Mouse (Mus musculus) embryonic facial prominence, embryonic 14.5 days (tissue): ENCODE measurements around the gene B3gnt8. TPM values are rescaled to one million over a fixed set of nuclear protein-coding genes. Genes with fewer than 3 reads are reported as not detected.

Experiments
- ATAC-seq: fragments of 200-750 bp; cut with Nextera tagmentation; 2 replicates; pipeline ENCODE4 v1.8.0; 2017; ENCODE audit warnings: low read depth, moderate number of reproducible peaks, moderate TSS enrichment
- DNase-seq: peaks from one replicate; pipeline ENCODE4 v3.0.0-alpha.2; 2015; ENCODE audit warnings: low spot score
- H3K27ac ChIP-seq: fragments of 300-500 bp; sonication (generic); replicated peaks from 2 replicates; pipeline ENCODE4 v1.5.1; 2014; ENCODE audit warnings: low read depth, mild to moderate bottlenecking, low read length, moderate library complexity
- H3K27me3 ChIP-seq: fragments of 300-500 bp; sonication (generic); replicated peaks from 2 replicates; pipeline ENCODE4 v1.6.1; 2014; ENCODE audit warnings: low read length; ENCODE audit not compliant: control insufficient read depth, insufficient read depth
- H3K36me3 ChIP-seq: fragments of 300-500 bp; sonication (generic); 2 replicates; pipeline ENCODE4 v1.6.1; 2014; ENCODE audit warnings: low read length, mixed read lengths; ENCODE audit not compliant: control insufficient read depth, insufficient read depth
- H3K4me1 ChIP-seq: fragments of 300-500 bp; sonication (generic); 2 replicates; pipeline ENCODE4 v1.6.1; 2014; ENCODE audit warnings: antibody characterized with exemption, low read length; ENCODE audit not compliant: control insufficient read depth, insufficient read depth
- H3K4me2 ChIP-seq: fragments of 300-500 bp; sonication (generic); 2 replicates; pipeline ENCODE4 v1.6.1; 2014; ENCODE audit warnings: low read depth, mild to moderate bottlenecking, low read length, moderate library complexity, mixed read lengths
- H3K4me3 ChIP-seq: fragments of 300-500 bp; sonication (generic); 2 replicates; pipeline ENCODE4 v1.5.1; 2014; ENCODE audit warnings: low read depth, mild to moderate bottlenecking, low read length
- H3K9ac ChIP-seq: fragments of 300-500 bp; sonication (generic); 2 replicates; pipeline ENCODE4 v1.6.1; 2014; ENCODE audit warnings: low read depth, mild to moderate bottlenecking, low read length, moderate library complexity, mixed read lengths
- H3K9me3 ChIP-seq: fragments of 300-500 bp; sonication (generic); 2 replicates; pipeline ENCODE4 v1.6.1; 2016; ENCODE audit warnings: low read length; ENCODE audit not compliant: control insufficient read depth
- WGBS: fragments of 180-500 bp; shearing (Covaris S2); extraction: QIAGEN DNeasy Blood & Tissue Kit; methylation state at CpG from one replicate; pipeline ENCODE4 v1.1.7; 2014; 5-methylcytosine and 5-hydroxymethylcytosine counted together
- polyA plus RNA-seq: library from polyadenylated mRNA; unstranded; fragments of >200 nt; fragmentation: Nextera tagmentation; extraction: Ambion mirVana; gene quantifications from 2 replicates; pipeline ENCODE4 v1.2.1, GENCODE M21; 2014

Gene B3gnt8
- polyA plus RNA-seq, 1 experiment from 2014 or later = 5.8 TPM

DNA sequence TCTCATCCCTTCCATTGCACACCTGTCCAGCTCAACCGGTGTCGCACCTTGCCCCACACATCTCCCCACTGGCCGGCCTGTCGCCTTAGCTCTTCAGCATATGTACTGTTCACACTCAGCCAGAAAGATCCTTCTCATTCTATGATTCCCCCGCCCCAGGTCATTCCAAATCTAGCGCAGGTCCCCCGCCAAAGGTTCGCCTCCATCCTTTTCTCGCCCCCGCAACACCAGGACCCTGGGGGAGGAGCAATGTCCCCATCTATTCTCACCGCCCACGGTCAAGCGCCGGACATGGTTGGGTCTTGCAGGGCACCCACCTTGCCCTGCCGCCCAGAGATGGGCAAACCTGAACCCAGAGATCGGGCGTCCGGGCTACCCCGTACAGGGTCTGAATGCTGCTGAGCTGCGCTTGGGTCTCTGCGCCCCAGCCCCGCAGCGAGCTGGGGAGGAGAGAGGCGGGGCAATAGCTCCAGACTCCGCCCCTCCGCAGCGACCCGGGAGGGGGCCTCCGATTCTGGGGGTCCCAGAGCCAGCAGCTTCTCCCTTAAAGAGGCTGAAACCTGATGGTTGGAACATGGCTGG, 48.4 kb downstream of the B3gnt8 start, which contains the start of gene Tmem91:
Tmem91 (minus strand) TSS at position 448 of the 582 bp plus-strand sequence.
- peaks cover 36% of the 10 kb centered on the region for H3K27me3 ChIP-seq

GRCm38 (mm10) chr7:25675405-25675804, 49.0 kb downstream of the B3gnt8 start:
- DNase-seq (no peak), ATAC-seq (no peak)
- H3K4me2 ChIP-seq = peak overlapping the region; percentile 49; the same call in 1 of the 2 replicates
- peaks cover 10% of the 10 kb centered on the region; the same call in 1 of the 2 replicates for H3K4me1 ChIP-seq
- no peaks in the 10 kb centered on the region for H3K9me3 ChIP-seq
- H3K27me3 ChIP-seq = peaks cover 36% of the 10 kb centered on the region
- no peaks in the 10 kb centered on the region for H3K36me3 ChIP-seq
- H3K27ac ChIP-seq = no peak overlapping the region
- H3K4me3 ChIP-seq = 0 out of 2 replicates have a peak overlapping the region, but pooled peaks have one; percentile 28
- no peak overlapping the region; the same call in 1 of the 2 replicates for H3K9ac ChIP-seq
- WGBS = 41% methylated on average over 6 of the region's 6 CpGs

More for the DNA sequence above, 48.4 kb downstream of the B3gnt8 start, which contains the start of gene Tmem91:
- peaks cover 4% of the 10 kb centered on the region; the same call in 1 of the 2 replicates for H3K4me1 ChIP-seq
- DNase-seq (no peak), ATAC-seq (peak; percentile 35; the same call in 1 of the 2 replicates)
- peak within 1 kb of the TSS; percentile 28 for H3K4me3 ChIP-seq
- H3K9me3 ChIP-seq = no peaks in the 10 kb centered on the region
- H3K27ac ChIP-seq = no peak within 1 kb of the TSS
- peak within 1 kb of the TSS; percentile 32 for H3K9ac ChIP-seq
- H3K36me3 ChIP-seq = no peaks in the 10 kb centered on the region
- WGBS = 2% methylated on average over 24 of the region's 29 CpGs
- H3K4me2 ChIP-seq = peak within 1 kb of the TSS; percentile 49

DNA sequence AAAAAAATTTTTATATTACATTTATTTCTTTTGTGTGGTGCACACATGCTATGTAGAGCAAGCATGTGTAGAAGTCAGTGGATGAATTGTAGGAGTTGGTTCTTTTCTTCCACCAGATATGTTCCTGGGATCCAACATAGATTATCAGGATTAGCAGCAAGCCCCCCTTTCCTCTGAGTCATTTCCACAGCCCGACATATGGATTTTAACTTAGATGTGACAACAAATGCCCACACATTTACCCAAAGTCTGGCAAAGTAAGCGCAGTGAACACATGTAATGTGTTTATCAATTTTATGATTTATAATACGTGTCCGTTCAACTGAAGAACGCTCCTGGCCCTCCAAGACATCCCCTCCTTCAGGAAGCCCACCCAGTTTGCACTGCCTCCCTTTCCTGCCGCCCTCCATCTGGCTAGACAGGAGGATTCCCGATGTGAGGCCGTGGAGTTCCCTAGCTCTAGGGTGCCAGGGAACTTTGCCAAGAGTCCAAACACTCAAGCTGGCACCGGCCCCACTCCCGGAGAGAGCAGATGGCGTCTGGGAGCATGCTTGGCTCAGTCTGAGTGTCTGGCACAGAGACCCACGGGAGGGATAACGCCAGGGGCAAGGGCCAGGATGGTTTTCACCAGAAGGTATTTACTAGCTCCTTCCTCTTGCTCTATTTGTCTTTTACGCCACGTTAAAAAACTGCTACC, 49.8 kb downstream of the B3gnt8 start:
- Histone ChIP-seq H3K4me1 (peaks cover 12% of the 10 kb centered on the region; the same call in 1 of the 2 replicates), H3K36me3 (no peaks in the 10 kb centered on the region), H3K4me3 (no peak overlapping the region), H3K27me3 (peaks cover 36% of the 10 kb centered on the region), H3K4me2 (0 out of 2 replicates have a peak overlapping the region, but pooled peaks have one; percentile 4), H3K9ac (no peak overlapping the region), H3K9me3 (no peaks in the 10 kb centered on the region), H3K27ac (no peak overlapping the region)
- peak; percentile 19; the same call in 1 of the 2 replicates for ATAC-seq
- WGBS = 53% methylated on average over 15 of the region's 15 CpGs
- DNase-seq = peak; percentile 79

- Histone ChIP-seq H3K36me3 (no peaks in the 10 kb centered on the region), H3K27ac (no peak overlapping the region), H3K4me2 (no peak overlapping the region), H3K4me3 (no peak overlapping the region), H3K27me3 (peaks cover 36% of the 10 kb centered on the region), H3K9me3 (no peaks in the 10 kb centered on the region), H3K4me1 (peaks cover 15% of the 10 kb centered on the region; the same call in 1 of the 2 replicates), H3K9ac (no peak overlapping the region)
- DNase-seq = no peak
- ATAC-seq = no peak
- WGBS = 91% methylated on average over 7 of the region's 7 CpGs
These were observed 50.6 kb downstream of the B3gnt8 start for GRCm38 (mm10) chr7:25677013-25677412.

DNA sequence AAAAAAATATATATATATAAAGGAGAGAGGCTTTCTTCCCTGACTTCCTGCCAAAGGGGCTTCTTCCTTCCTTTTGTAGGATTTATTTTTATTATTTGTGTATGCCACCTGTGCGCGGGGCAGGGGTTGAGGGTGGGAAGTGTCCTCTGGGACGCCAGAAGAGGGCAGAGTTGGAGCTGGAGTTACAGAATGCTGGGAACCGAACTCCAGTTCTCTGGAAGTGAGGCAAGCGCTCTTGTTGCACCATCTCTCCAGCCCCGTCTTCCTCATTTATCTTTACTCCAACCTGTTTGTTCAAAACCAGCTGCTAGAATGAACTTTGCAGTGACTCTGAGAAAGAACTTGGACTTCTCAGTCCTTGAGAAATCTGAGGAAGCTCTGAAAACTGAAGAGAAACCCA, 53.5 kb downstream of the B3gnt8 start:
- H3K27me3 ChIP-seq = peaks cover 16% of the 10 kb centered on the region
- no peak for ATAC-seq
- H3K27ac ChIP-seq = peak overlapping the region; percentile 92; the same call in 1 of the 2 replicates
- H3K4me2 ChIP-seq = peak overlapping the region; percentile 74
- H3K36me3 ChIP-seq = no peaks in the 10 kb centered on the region
- peaks cover 15% of the 10 kb centered on the region; the same call in 1 of the 2 replicates for H3K4me1 ChIP-seq
- peak overlapping the region; percentile 59 for H3K4me3 ChIP-seq
- H3K9ac ChIP-seq = peak overlapping the region; percentile 68; the same call in 1 of the 2 replicates
- 11% methylated on average over 6 of the region's 6 CpGs for WGBS
- no peak for DNase-seq
- no peaks in the 10 kb centered on the region for H3K9me3 ChIP-seq

DNA sequence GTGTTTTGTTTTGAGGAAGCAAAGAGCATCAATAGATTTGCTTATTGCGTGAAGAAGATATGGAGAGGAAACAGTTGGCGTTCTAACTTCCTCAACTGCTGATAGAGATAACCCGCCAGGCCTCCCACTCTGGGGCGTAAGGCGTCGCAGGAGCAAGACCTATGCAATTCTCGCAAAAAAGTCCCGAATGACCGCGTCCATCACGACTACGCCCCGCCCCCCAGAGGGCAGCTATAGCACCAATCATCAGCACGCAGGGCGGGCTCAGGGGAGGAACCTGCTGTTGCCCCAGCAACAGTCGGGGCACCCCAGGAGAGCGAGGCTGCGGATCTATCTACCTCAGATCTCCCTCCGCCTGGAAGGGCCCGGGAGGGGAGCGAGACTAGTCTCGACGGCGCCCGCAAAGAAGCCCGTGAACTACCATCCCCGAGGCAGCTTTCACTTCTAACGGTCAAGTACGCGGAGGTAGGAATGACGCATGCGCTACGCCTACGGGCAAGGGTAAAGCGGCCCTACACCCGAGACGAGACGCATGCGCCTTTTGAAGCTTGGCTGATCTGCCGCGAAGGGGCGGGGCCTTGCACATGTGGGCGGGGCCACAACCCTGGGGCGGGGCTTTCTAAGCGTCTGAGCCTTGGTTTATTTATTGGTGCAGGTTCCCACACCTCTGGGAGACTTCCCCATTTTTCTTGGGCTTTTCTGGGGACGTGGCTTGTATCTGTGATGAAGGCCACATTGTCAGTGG, 54.2 kb downstream of the B3gnt8 start, which contains the start of gene B9d2:
B9d2 (plus strand) TSS at position 267 of the 745 bp plus-strand sequence.
- peak; percentile 98 for DNase-seq
- under 1% methylated on average over 34 of the region's 46 CpGs for WGBS

GRCm38 (mm10) chr7:25681341-25682231, 55.1 kb downstream of the B3gnt8 start:
- no peak for DNase-seq
- no peak for ATAC-seq
- Histone ChIP-seq H3K4me2 (peak overlapping the region; percentile 74), H3K4me3 (peak overlapping the region; percentile 59), H3K27ac (peak overlapping the region; percentile 92; the same call in 1 of the 2 replicates), H3K27me3 (peaks cover 11% of the 10 kb centered on the region; the same call in 1 of the 2 replicates), H3K4me1 (peaks cover 14% of the 10 kb centered on the region; the same call in 1 of the 2 replicates), H3K9me3 (no peaks in the 10 kb centered on the region), H3K36me3 (no peaks in the 10 kb centered on the region), H3K9ac (no peak overlapping the region)
- 55% methylated on average over 14 of the region's 15 CpGs for WGBS

More for the DNA sequence above, 54.2 kb downstream of the B3gnt8 start, which contains the start of gene B9d2:
- H3K27me3 ChIP-seq = peaks cover 9% of the 10 kb centered on the region; the same call in 1 of the 2 replicates
- peak; percentile 97 for ATAC-seq
- peak within 1 kb of the TSS; percentile 68 for H3K9ac ChIP-seq
- H3K4me1 ChIP-seq = peaks cover 15% of the 10 kb centered on the region; the same call in 1 of the 2 replicates
- H3K27ac ChIP-seq = peak within 1 kb of the TSS; percentile 92
- H3K36me3 ChIP-seq = no peaks in the 10 kb centered on the region
- H3K4me2 ChIP-seq = peak within 1 kb of the TSS; percentile 74
- peak within 1 kb of the TSS; percentile 59 for H3K4me3 ChIP-seq
- H3K9me3 ChIP-seq = no peaks in the 10 kb centered on the region
